Mouse (Mus musculus): ENCODE measurements around the gene Xylt1. TPM values are rescaled to one million over a fixed set of nuclear protein-coding genes. Genes with fewer than 3 reads are reported as not detected.

The Xylt1 gene
- total and polyA plus RNA-seq, 3 experiments: 9.0 to 13.3 TPM; not detected in 1

DNA sequence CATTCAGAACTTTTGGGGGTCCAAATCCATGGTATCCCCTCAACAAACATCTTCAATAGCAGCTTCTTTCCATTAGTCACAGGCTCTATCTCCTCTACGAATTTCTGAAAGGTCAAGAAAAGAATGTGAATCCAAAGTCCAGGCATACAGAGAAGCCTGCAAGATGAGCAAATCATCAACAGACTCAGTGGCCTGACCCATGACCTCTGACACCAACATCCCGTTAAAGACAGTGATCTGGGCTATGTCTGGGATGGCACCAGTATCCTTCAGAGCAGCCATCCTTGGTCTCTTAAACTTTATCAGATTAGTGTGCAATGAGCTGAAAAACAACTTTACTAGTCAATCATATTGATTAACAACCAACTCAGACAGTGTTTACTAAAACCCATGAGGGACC, 163.3 kb downstream of the Xylt1 start:
- Histone ChIP-seq H3K79me2 (ENCODE audit: control insufficient read depth, insufficient read depth, low read length, poor library complexity) (peaks cover 4% of the 10 kb centered on the region; the same call in 1 of the 2 replicates), H3K27me3 (ENCODE audit: control insufficient read depth in 1 of 2, insufficient read depth in 2 of 2, low read length in 2 of 2) (no peaks in the 10 kb centered on the region), H3K9ac (ENCODE audit: control insufficient read depth, low read depth, low read length, poor library complexity, severe bottlenecking) (no peak overlapping the region), H3K36me3 (ENCODE audit: control insufficient read depth in 1 of 2, insufficient read depth in 2 of 2, low read length in 2 of 2) (peaks cover 2 to 5% of the 10 kb centered on the region in 2 experiments; a peak in 2 of 4 replicates), H3K9me3 (replicated peaks; ENCODE audit: insufficient read depth, low read length) (no peaks in the 10 kb centered on the region), H3K4me1 (ENCODE audit: control insufficient read depth in 1 of 2, insufficient read depth in 2 of 2, low read length in 2 of 2) (peaks cover 3 to 7% of the 10 kb centered on the region in 2 experiments), H3K4me3 (ENCODE audit: control insufficient read depth in 1 of 2, insufficient read depth in 1 of 2, low read depth in 2 of 2, low read length in 2 of 2) (no peak overlapping the region), H3K27ac (ENCODE audit: control insufficient read depth, low read depth, low read length) (no peak overlapping the region)
- TF ChIP-seq EP300 (IDR thresholded peaks at IDR 0.05; ENCODE audit: low read depth in 1 of 2, low read length in 2 of 2) (no peak), SIN3A (IDR thresholded peaks at IDR 0.05; ENCODE audit: low read length) (no peak), MEF2A (IDR thresholded peaks at IDR 0.05; ENCODE audit: extremely low read depth, insufficient replicate concordance, low read depth, low read length, poor library complexity, severe bottlenecking) (no peak), POLR2AphosphoS5 (IDR thresholded peaks at IDR 0.05; ENCODE audit: borderline replicate concordance, low read depth, low read length) (no peak), NRF1 (IDR thresholded peaks at IDR 0.05; ENCODE audit: insufficient read depth, low read depth, low read length, poor library complexity, severe bottlenecking) (no peak)
- no peak for DNase-seq (ENCODE audit: low read depth, low spot score)

DNA sequence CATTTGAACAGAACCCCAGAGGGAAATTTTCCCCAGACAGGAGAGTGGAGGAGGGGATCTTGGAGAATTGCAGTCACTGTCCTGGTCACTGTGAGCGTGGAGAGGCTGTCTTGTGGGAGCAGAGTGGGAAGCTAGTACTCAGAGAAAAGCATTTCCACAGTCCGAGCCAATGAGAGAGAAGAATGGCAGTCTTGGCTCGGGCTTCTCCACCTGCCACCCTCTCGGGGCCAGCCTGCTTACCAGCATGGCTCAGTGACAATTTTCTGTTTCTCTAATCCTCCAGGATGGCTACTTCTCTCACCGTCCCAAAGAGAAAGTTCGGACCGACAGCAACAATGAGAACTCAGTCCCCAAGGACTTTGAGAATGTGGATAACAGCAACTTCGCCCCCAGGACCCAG, 167.5 kb downstream of the Xylt1 start:
- no peaks in the 10 kb centered on the region for H3K27me3 ChIP-seq (ENCODE audit: control insufficient read depth in 1 of 2, insufficient read depth in 2 of 2, low read length in 2 of 2)
- H3K4me3 ChIP-seq (ENCODE audit: control insufficient read depth in 1 of 2, insufficient read depth in 1 of 2, low read depth in 2 of 2, low read length in 2 of 2): no peak overlapping the region
- no peak for DNase-seq (ENCODE audit: low read depth, low spot score)
- no peaks in the 10 kb centered on the region for H3K79me2 ChIP-seq (ENCODE audit: control insufficient read depth, insufficient read depth, low read length, poor library complexity)
- TF ChIP-seq TCF12 (IDR thresholded peaks at IDR 0.05; ENCODE audit: low read depth, low read length): no peak
- H3K9me3 ChIP-seq (replicated peaks; ENCODE audit: insufficient read depth, low read length): no peaks in the 10 kb centered on the region
- H3K4me1 ChIP-seq (ENCODE audit: control insufficient read depth in 1 of 2, insufficient read depth in 2 of 2, low read length in 2 of 2): no peaks in the 10 kb centered on the region
- H3K9ac ChIP-seq (ENCODE audit: control insufficient read depth, low read depth, low read length, poor library complexity, severe bottlenecking): no peak overlapping the region
- H3K36me3 ChIP-seq (ENCODE audit: control insufficient read depth in 1 of 2, insufficient read depth in 2 of 2, low read length in 2 of 2): peaks cover 0 to 5% of the 10 kb centered on the region in 2 experiments; a peak in 1 of 4 replicates
- H3K27ac ChIP-seq (ENCODE audit: control insufficient read depth, low read depth, low read length): no peak overlapping the region

DNA sequence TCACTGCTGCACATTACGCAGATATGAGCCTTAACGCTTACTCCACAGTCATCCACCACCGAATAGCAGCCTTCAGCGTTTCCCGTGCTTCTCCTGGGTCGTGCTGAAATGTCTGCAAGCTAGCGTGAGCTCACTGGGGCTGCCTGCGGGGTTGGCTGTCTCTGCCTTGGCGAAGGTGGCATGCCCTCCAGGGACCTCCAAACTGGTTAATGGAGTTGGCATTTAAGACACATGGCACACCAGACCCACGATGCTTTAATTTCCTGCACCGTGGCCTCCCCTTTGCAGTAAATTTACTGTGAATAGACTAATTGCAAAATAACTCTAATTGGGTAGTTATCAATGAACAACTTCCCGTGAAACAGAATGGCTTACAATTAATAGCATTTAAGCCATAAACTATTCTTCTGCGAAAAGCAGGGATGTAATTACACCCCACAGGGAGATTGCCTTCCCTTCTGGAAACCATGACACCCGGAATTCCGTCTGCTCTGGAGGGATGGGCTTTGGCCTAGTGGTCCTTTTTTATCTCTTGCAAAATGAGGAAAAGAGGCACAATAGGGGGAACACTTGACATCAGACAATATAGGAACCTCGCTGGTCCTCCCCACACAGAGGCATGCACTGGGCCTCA, 170.3 kb downstream of the Xylt1 start:
- TF ChIP-seq NELFE (IDR thresholded peaks at IDR 0.05; ENCODE audit: low read depth, low read length): no peak
- TF ChIP-seq TCF12 (IDR thresholded peaks at IDR 0.05; ENCODE audit: low read depth, low read length): no peak
- TF ChIP-seq NRF1 (IDR thresholded peaks at IDR 0.05; ENCODE audit: insufficient read depth, low read depth, low read length, poor library complexity, severe bottlenecking): no peak
- no peak for DNase-seq (ENCODE audit: low read depth, low spot score)
- Histone ChIP-seq H3K4me1 (ENCODE audit: control insufficient read depth in 1 of 2, insufficient read depth in 2 of 2, low read length in 2 of 2) (peaks cover 0 to 3% of the 10 kb centered on the region in 2 experiments; a peak in 2 of 4 replicates), H3K9me3 (replicated peaks; ENCODE audit: insufficient read depth, low read length) (no peaks in the 10 kb centered on the region), H3K79me2 (ENCODE audit: control insufficient read depth, insufficient read depth, low read length, poor library complexity) (no peaks in the 10 kb centered on the region), H3K4me3 (ENCODE audit: control insufficient read depth in 1 of 2, insufficient read depth in 1 of 2, low read depth in 2 of 2, low read length in 2 of 2) (no peak overlapping the region), H3K27me3 (ENCODE audit: control insufficient read depth in 1 of 2, insufficient read depth in 2 of 2, low read length in 2 of 2) (no peaks in the 10 kb centered on the region), H3K36me3 (ENCODE audit: control insufficient read depth in 1 of 2, insufficient read depth in 2 of 2, low read length in 2 of 2) (peaks cover 3 to 5% of the 10 kb centered on the region in 2 experiments; a peak in 3 of 4 replicates), H3K27ac (ENCODE audit: control insufficient read depth, low read depth, low read length) (no peak overlapping the region), H3K9ac (ENCODE audit: control insufficient read depth, low read depth, low read length, poor library complexity, severe bottlenecking) (no peak overlapping the region)

Measured in MEL (cell line).